Mouse (Mus musculus) small intestine, adult 2 months (tissue): ENCODE measurements at regions not wholly inside any gene's neighbourhood (a gene's known extent, or its start where the extent isn't known, plus 50 kb on each side); places are given as distances from the start of the nearest gene placed in this dataset.

Experiments used
- H3K27ac ChIP-seq: fragments of 200-500 bp; 2 replicates; pipeline ENCODE4 v1.5.1; 2012; ENCODE audit warnings: low read depth, low read length, control low read depth, inconsistent platforms; ENCODE audit not compliant: insufficient read depth
- H3K27me3 ChIP-seq: fragments of 200-500 bp; 2 replicates; pipeline ENCODE4 v1.6.1; 2012; ENCODE audit warnings: mild to moderate bottlenecking, moderate library complexity, low read length, inconsistent platforms; ENCODE audit not compliant: control insufficient read depth, insufficient read depth
- H3K36me3 ChIP-seq: fragments of 200-500 bp; 2 replicates; pipeline ENCODE4 v1.6.1; 2012; ENCODE audit warnings: mild to moderate bottlenecking, low read length, control low read depth, inconsistent platforms; ENCODE audit not compliant: control insufficient read depth, insufficient read depth
- H3K4me1 ChIP-seq: fragments of 200-500 bp; 2 replicates; pipeline ENCODE4 v1.6.1; 2012; ENCODE audit warnings: low read length, inconsistent platforms, mixed read lengths; ENCODE audit not compliant: control insufficient read depth, insufficient read depth, insufficient read length
- H3K4me3 ChIP-seq: fragments of 200-500 bp; 2 replicates; pipeline ENCODE4 v1.5.1; 2012; ENCODE audit warnings: low read depth, mild to moderate bottlenecking, control low read depth, inconsistent platforms, low read length, moderate library complexity
- CTCF ChIP-seq: fragments of 200-500 bp; IDR thresholded peaks from 2 replicates; pipeline ENCODE4 v1.5.1; 2012; ENCODE audit warnings: low read depth, mild to moderate bottlenecking, control low read depth, inconsistent platforms, low read length, moderate library complexity, mixed read lengths; ENCODE audit not compliant: insufficient replicate concordance, insufficient read length; ENCODE audit errors: extremely low read depth
- POLR2A ChIP-seq: fragments of 200-500 bp; IDR thresholded peaks from 2 replicates; pipeline ENCODE4 v1.6.1; 2012; ENCODE audit warnings: low read depth, mild to moderate bottlenecking, control low read depth, inconsistent platforms, low read length, moderate library complexity
- WGBS: fragments of 180-500 bp; shearing (Covaris S2); methylation state at CpG from one replicate; pipeline ENCODE4 v1.1.7; 2018; 5-methylcytosine and 5-hydroxymethylcytosine counted together

DNA sequence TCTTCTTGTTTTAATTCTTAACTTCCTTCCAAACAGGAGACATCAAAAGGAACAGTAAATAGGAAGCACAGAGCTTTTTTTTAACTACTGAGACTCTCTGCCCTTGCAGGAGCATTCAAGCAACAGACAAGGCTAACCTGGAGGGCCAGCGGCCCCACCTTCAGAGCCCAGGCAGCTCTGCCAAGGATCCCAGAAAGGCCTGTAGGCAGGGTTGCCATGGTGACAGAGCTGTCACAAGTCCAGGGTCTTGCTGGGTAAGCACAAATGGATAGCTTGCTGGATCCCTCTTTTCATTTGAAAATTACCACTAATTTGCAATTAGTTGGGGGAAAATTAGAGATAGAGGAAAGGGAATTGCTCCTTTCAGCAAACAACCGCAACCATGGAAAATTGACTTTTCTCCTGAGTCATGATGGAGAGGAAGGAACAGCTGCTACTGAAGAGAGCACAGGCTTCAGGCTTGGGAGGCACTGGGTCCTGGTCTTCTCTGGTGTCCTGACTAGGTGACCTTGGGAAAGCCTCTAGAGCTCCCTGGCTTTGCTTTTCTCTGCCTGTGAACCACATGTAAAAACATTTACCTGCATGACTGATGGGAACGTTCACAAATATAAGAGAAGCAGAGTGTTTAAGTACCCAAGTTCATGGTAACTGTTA lies 477.5 kb upstream of the Cdh5 start:
- Histone ChIP-seq H3K4me1 (no peaks in the 10 kb centered on the region), H3K36me3 (no peaks in the 10 kb centered on the region), H3K27me3 (no peaks in the 10 kb centered on the region), H3K27ac (no peak overlapping the region), H3K4me3 (no peak overlapping the region)
- no peak for TF ChIP-seq POLR2A
- TF ChIP-seq CTCF, result no peak
- WGBS, result 62% methylated on average over 3 of the region's 3 CpGs

- H3K4me1 ChIP-seq, result no peaks in the 10 kb centered on the region
- H3K27ac ChIP-seq, result no peak overlapping the region
- H3K4me3 ChIP-seq, result no peak overlapping the region
- 60% methylated on average over 7 of the region's 7 CpGs for WGBS
- no peaks in the 10 kb centered on the region for H3K27me3 ChIP-seq
- no peaks in the 10 kb centered on the region for H3K36me3 ChIP-seq
- no peak for TF ChIP-seq POLR2A
- TF ChIP-seq CTCF, result no peak
These were observed 476.1 kb upstream of the Cdh5 start for GRCm38 (mm10) chr8:103625166-103625890.

DNA sequence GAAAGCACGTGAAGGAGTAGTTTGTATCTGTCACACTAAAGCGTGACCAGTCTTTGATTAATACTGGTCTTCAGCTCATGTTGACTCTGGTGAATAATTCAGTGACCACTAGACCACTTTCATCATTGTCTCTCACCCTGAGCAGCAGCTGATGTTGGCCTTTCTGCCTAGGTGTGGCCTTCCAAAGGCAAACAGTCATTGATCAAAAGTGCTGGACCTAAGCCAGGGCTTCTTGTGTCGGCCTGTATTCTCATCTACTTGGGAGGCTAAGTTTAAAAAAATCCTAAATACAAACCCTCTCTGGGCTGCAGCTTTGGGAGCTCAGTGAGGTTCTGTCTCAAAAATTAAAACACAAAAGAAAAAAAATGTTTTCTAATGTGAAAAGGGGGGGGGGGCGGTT lies 475.0 kb upstream of the Cdh5 start:
- H3K27ac ChIP-seq, result no peak overlapping the region
- H3K36me3 ChIP-seq, result no peaks in the 10 kb centered on the region
- H3K27me3 ChIP-seq, result no peaks in the 10 kb centered on the region
- 41% methylated on average over 4 of the region's 4 CpGs for WGBS
- TF ChIP-seq POLR2A, result no peak
- TF ChIP-seq CTCF, result no peak
- H3K4me1 ChIP-seq, result no peaks in the 10 kb centered on the region
- H3K4me3 ChIP-seq, result no peak overlapping the region

- no peaks in the 10 kb centered on the region for H3K36me3 ChIP-seq
- no peak overlapping the region for H3K27ac ChIP-seq
- TF ChIP-seq POLR2A, result no peak
- no peak for TF ChIP-seq CTCF
- no peaks in the 10 kb centered on the region for H3K27me3 ChIP-seq
- no peaks in the 10 kb centered on the region for H3K4me1 ChIP-seq
- H3K4me3 ChIP-seq, result no peak overlapping the region
- 81% methylated on average over 6 of the region's 6 CpGs for WGBS
These were observed 468.9 kb upstream of the Cdh5 start for GRCm38 (mm10) chr8:103632543-103632942.

DNA sequence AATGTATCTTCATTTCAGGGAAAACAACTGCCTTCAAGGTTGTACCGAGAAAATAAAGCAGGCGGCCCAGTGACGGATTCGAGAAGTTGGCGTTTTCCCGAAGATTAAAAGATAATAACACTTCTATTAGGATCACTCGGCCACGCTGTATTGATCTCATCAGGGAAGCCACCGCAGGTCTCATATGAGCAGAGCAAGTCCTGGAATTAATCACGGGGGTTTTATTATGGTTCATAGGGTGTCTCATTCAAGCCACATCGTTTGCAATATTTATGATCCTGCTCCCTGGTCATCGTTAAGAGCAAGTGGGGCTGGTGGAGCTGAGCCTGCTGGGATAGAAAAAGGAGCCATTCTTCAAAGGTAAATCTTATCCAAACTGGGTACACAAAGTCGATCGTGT lies 466.5 kb upstream of the Cdh5 start:
- H3K27ac ChIP-seq, result no peak overlapping the region
- no peaks in the 10 kb centered on the region for H3K4me1 ChIP-seq
- H3K36me3 ChIP-seq, result no peaks in the 10 kb centered on the region
- WGBS, result 83% methylated on average over 14 of the region's 14 CpGs
- H3K4me3 ChIP-seq, result no peak overlapping the region
- no peak for TF ChIP-seq POLR2A
- TF ChIP-seq CTCF, result no peak
- no peaks in the 10 kb centered on the region for H3K27me3 ChIP-seq

DNA sequence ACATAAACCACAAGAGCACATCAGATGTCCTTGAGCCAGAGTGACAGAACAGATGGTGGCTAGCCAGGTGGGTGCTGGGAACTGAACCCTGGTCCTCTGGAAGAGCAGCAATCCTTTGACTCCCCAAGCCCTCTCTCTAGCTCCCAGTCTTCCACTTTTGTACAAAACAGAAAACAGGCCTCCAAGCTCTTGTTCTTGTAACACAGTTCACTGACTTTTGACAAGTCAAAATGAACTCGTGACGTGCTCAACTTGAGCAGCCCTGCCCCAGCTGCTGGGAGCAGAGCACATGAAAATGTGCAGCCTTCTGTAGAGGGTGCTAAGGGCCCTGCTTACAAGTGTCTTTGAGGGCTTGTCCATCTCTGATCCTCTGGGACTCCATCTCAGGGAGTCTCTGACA lies 457.8 kb upstream of the Cdh5 start:
- WGBS, result 86% methylated on average over 2 of the region's 2 CpGs
- TF ChIP-seq POLR2A, result no peak
- TF ChIP-seq CTCF, result no peak
- no peak overlapping the region for H3K27ac ChIP-seq

DNA sequence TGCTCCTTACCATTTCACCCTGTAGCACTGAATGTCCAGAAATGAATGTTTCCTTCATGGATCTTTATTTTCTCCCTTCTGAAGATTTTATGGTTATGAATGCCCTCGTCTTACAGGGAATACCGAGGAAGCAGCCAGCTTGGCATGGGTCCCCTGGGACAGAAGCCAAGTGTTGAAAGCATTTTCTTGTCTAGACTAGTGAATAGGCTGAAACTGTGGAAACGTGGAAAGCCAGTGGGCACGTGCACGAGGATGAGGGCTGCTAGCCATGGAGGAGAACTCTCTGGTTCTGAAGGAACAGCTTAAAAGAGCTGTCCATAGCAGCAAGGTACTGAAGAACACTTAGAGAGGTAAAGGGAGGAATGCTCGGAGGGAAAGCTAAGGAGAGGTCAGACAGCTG lies 457.3 kb upstream of the Cdh5 start:
- H3K27ac ChIP-seq, result no peak overlapping the region
- H3K27me3 ChIP-seq, result no peaks in the 10 kb centered on the region
- no peak for TF ChIP-seq POLR2A
- TF ChIP-seq CTCF, result no peak
- H3K4me3 ChIP-seq, result no peak overlapping the region
- no peaks in the 10 kb centered on the region for H3K4me1 ChIP-seq
- no peaks in the 10 kb centered on the region for H3K36me3 ChIP-seq
- 66% methylated on average over 6 of the region's 6 CpGs for WGBS

More for the DNA sequence above, 457.8 kb upstream of the Cdh5 start:
- no peaks in the 10 kb centered on the region for H3K4me1 ChIP-seq
- H3K27me3 ChIP-seq, result no peaks in the 10 kb centered on the region
- H3K36me3 ChIP-seq, result no peaks in the 10 kb centered on the region
- H3K4me3 ChIP-seq, result no peak overlapping the region
